Mouse (Mus musculus) ES-E14 (cell line): ENCODE measurements around the gene Itpka.

ENCODE experiments used
- ZC3H11A ChIP-seq: IDR thresholded peaks from 2 replicates; pipeline ENCODE4 v1.6.1; 2012; ENCODE audit warnings: low read depth, mild to moderate bottlenecking, inconsistent platforms, low read length, borderline replicate concordance
- ZNF384 ChIP-seq: IDR thresholded peaks from 2 replicates; pipeline ENCODE4 v1.6.1; 2012; ENCODE audit warnings: low read depth, low read length, inconsistent platforms

DNA sequence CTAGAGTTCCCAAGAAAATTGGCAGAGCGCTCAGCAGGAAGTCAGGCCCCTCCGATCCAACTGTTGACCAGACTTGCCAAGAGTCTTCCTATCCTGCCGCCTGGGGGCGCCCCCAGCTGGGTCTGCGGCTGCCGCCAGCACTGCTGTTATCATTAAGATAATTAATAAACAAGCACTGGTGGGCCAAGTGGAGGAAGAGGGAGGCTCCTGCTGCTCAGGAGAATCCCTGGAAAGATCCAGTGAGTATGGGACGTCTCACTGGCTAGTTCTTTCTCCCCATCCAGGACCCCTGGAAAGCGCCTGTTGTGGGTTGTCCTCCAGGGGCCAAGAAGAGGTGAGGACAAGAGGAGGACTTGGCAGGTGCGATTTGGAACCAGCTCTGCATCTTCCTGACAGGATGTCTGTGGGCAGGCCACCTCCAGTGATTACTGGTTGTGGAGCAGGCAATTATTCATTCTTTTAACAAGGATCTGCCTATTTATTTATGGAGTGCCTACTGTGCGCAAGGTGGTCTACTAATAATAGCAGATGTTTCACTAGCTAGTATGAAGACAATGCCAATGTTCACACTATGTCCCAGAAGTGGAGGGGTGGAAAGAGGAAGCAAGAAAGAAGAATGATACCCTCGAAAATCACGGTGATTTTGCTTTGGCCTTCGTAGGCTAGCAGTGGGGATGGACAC lies 56.2 kb downstream of the Itpka start:
- TF ChIP-seq ZC3H11A (0 out of 2 replicates have a peak, but pooled peaks have one; percentile 4), ZNF384 (no peak)
